Mouse (Mus musculus): Measurements from ENCODE around the gene Crtc1. TPM values are rescaled to one million over a fixed set of nuclear protein-coding genes. Genes with fewer than 3 reads are reported as not detected.
A peak's percentile ranks its signal among the peaks of the same experiment; 100 is the strongest.

Crtc1 gene
- polyA plus RNA-seq (2015; fragmentation: Nextera tagmentation; extraction: Ambion mirVana) = 46.1 and 57.4 TPM in 2 replicates

GRCm38 (mm10) chr8:70439055-70439847, at the start of gene Crtc1:
TSS of gene Crtc1 (minus strand) at chr8:70439579.
- Histone ChIP-seq H3K36me3 (no peaks in the 10 kb centered on the region), H3K4me2 (peak within 1 kb of the TSS; percentile 93), H3K9ac (peak within 1 kb of the TSS; percentile 71), H3K9me3 (no peaks in the 10 kb centered on the region), H3K27me3 (no peaks in the 10 kb centered on the region), H3K4me3 (peak within 1 kb of the TSS; percentile 80), H3K27ac (replicated peaks) (peak within 1 kb of the TSS; percentile 89), H3K4me1 (replicated peaks) (peaks cover 28% of the 10 kb centered on the region)
- under 1% methylated on average over 69 of the region's 70 CpGs for WGBS
- ATAC-seq (ENCODE audit: low FRiP score, low read depth) = peak; percentile 98

DNA sequence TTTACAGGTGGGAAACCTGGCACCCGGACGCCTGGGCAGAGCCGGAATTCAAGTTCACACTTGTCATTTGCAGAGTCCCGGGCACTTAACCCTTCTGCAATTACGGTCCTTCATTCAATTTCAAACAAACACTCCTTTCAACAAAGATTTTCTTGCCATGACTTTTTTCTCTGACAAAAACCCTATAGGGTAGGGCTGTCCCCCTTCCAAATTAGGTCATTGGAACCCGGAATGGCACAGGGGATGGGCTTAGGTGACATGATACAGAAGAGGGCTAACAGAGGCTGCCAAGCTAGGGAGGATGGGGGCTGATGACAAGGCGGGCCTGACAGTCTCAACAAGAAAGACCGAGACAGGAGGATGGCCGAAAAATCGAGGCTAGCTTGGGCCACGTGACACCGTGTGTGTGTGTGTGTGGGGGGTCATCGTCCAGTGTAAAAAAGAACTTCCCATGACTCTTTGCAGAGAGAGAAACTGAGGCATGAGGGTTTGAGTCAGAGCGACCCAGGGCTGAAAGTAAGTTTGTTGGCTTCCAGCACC, 49.6 kb upstream of the Crtc1 start:
- Histone ChIP-seq H3K27ac (replicated peaks) (no peak overlapping the region), H3K4me3 (peak overlapping the region; percentile 13; the same call in 1 of the 2 replicates), H3K4me2 (peak overlapping the region; percentile 69), H3K9ac (no peak overlapping the region), H3K4me1 (replicated peaks) (peaks cover 62% of the 10 kb centered on the region), H3K27me3 (peaks cover 88% of the 10 kb centered on the region), H3K9me3 (no peaks in the 10 kb centered on the region), H3K36me3 (peaks cover 4% of the 10 kb centered on the region; the same call in 1 of the 2 replicates)
- 3% methylated on average over 14 of the region's 14 CpGs for WGBS
- no peak for ATAC-seq (ENCODE audit: low FRiP score, low read depth)

GRCm38 (mm10) chr8:70487993-70488796, 48.8 kb upstream of the Crtc1 start:
- H3K36me3 ChIP-seq = peaks cover 4% of the 10 kb centered on the region; the same call in 1 of the 2 replicates
- H3K27me3 ChIP-seq = peaks cover 83% of the 10 kb centered on the region
- no peaks in the 10 kb centered on the region for H3K9me3 ChIP-seq
- H3K4me3 ChIP-seq = peak overlapping the region; percentile 64
- peaks cover 54% of the 10 kb centered on the region for H3K4me1 ChIP-seq (replicated peaks)
- H3K27ac ChIP-seq (replicated peaks) = no peak overlapping the region
- ATAC-seq (ENCODE audit: low FRiP score, low read depth) = no peak
- 4% methylated on average over 46 of the region's 55 CpGs for WGBS
- no peak overlapping the region for H3K9ac ChIP-seq
- H3K4me2 ChIP-seq = peak overlapping the region; percentile 69

GRCm38 (mm10) chr8:70486941-70487520, 47.7 kb upstream of the Crtc1 start, which contains the start of gene Tmem59l:
TSS of gene Tmem59l (minus strand) at chr8:70487358.
- peaks cover 4% of the 10 kb centered on the region; the same call in 1 of the 2 replicates for H3K36me3 ChIP-seq
- no peaks in the 10 kb centered on the region for H3K9me3 ChIP-seq
- peak; percentile 82 for ATAC-seq (ENCODE audit: low FRiP score, low read depth)
- peak within 1 kb of the TSS; percentile 69 for H3K4me2 ChIP-seq
- WGBS = 4% methylated on average over 32 of the region's 33 CpGs
- peak within 1 kb of the TSS; percentile 89 for H3K9ac ChIP-seq
- peaks cover 44% of the 10 kb centered on the region for H3K4me1 ChIP-seq (replicated peaks)
- H3K27ac ChIP-seq (replicated peaks) = peak within 1 kb of the TSS; percentile 40; the same call in 1 of the 2 replicates
- H3K4me3 ChIP-seq = peak within 1 kb of the TSS; percentile 64
- H3K27me3 ChIP-seq = peaks cover 76% of the 10 kb centered on the region

- no peak for ATAC-seq (ENCODE audit: low FRiP score, low read depth)
- Histone ChIP-seq H3K4me2 (peak overlapping the region; percentile 69), H3K4me3 (peak overlapping the region; percentile 64), H3K9ac (peak overlapping the region; percentile 89), H3K27me3 (peaks cover 72% of the 10 kb centered on the region), H3K27ac (replicated peaks) (no peak overlapping the region), H3K9me3 (no peaks in the 10 kb centered on the region), H3K4me1 (replicated peaks) (peaks cover 44% of the 10 kb centered on the region), H3K36me3 (peaks cover 4% of the 10 kb centered on the region; the same call in 1 of the 2 replicates)
- 56% methylated on average over 7 of the region's 7 CpGs for WGBS
Measured at GRCm38 (mm10) chr8:70486191-70486681, 46.9 kb upstream of the Crtc1 start.

DNA sequence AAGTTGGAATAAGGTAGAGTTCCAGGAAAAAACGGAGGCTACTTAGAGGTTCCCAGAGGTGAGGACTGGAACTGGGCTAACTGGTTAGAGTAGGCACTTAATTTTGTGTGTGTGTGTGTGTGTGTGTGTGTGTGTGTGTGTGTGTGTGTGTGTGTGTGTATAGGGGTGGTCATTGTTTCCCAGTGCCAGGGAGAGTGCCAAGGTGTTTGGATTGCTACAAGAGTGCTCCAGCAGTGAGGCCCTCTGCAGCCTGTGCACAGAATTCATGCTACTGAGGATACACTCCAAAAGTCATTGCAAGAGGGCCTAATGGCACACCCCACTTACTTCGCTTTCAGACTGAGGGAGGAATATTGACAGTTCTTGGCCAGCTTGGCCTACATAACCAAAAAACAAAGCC, 43.6 kb upstream of the Crtc1 start:
- Histone ChIP-seq H3K27me3 (peaks cover 40% of the 10 kb centered on the region), H3K9me3 (no peaks in the 10 kb centered on the region)
- 57% methylated on average over 2 of the region's 2 CpGs for WGBS

GRCm38 (mm10) chr8:70481908-70482307, 42.5 kb upstream of the Crtc1 start:
- WGBS = 79% methylated on average over 3 of the region's 3 CpGs
- no peaks in the 10 kb centered on the region for H3K9me3 ChIP-seq
- no peak overlapping the region for H3K4me2 ChIP-seq
- peaks cover 38% of the 10 kb centered on the region for H3K27me3 ChIP-seq
- peaks cover 21% of the 10 kb centered on the region for H3K4me1 ChIP-seq (replicated peaks)
- H3K36me3 ChIP-seq = peaks cover 4% of the 10 kb centered on the region; the same call in 1 of the 2 replicates
- H3K9ac ChIP-seq = no peak overlapping the region
- no peak overlapping the region for H3K4me3 ChIP-seq
- no peak for ATAC-seq (ENCODE audit: low FRiP score, low read depth)
- no peak overlapping the region for H3K27ac ChIP-seq (replicated peaks)

More for the DNA sequence above, 43.6 kb upstream of the Crtc1 start:
- H3K4me1 ChIP-seq (replicated peaks) = peaks cover 18% of the 10 kb centered on the region
- no peak for ATAC-seq (ENCODE audit: low FRiP score, low read depth)
- no peak overlapping the region for H3K4me3 ChIP-seq
- no peak overlapping the region for H3K4me2 ChIP-seq
- no peak overlapping the region for H3K27ac ChIP-seq (replicated peaks)
- H3K36me3 ChIP-seq = peaks cover 4% of the 10 kb centered on the region; the same call in 1 of the 2 replicates
- H3K9ac ChIP-seq = no peak overlapping the region

- no peaks in the 10 kb centered on the region for H3K36me3 ChIP-seq
- no peaks in the 10 kb centered on the region for H3K9me3 ChIP-seq
- WGBS = 3% methylated on average over 21 of the region's 21 CpGs
- H3K4me2 ChIP-seq = peak overlapping the region; percentile 68
- ATAC-seq (ENCODE audit: low FRiP score, low read depth) = peak; percentile 66
- peaks cover 26% of the 10 kb centered on the region for H3K4me1 ChIP-seq (replicated peaks)
- peak overlapping the region; percentile 72 for H3K4me3 ChIP-seq
- peaks cover 9% of the 10 kb centered on the region; the same call in 1 of the 2 replicates for H3K27me3 ChIP-seq
- H3K9ac ChIP-seq = peak overlapping the region; percentile 76; the same call in 1 of the 2 replicates
- H3K27ac ChIP-seq (replicated peaks) = no peak overlapping the region
Measured at GRCm38 (mm10) chr8:70477269-70477982, 38.0 kb upstream of the Crtc1 start.

GRCm38 (mm10) chr8:70476333-70477268, 37.2 kb upstream of the Crtc1 start, which contains the start of gene Klhl26:
TSS of gene Klhl26 (minus strand) at chr8:70476968.
- peak within 1 kb of the TSS; percentile 68 for H3K4me2 ChIP-seq
- ATAC-seq (ENCODE audit: low FRiP score, low read depth) = peak; percentile 89
- H3K36me3 ChIP-seq = no peaks in the 10 kb centered on the region
- H3K9ac ChIP-seq = peak within 1 kb of the TSS; percentile 76
- no peaks in the 10 kb centered on the region for H3K9me3 ChIP-seq
- H3K27ac ChIP-seq (replicated peaks) = peak within 1 kb of the TSS; percentile 67
- H3K4me1 ChIP-seq (replicated peaks) = peaks cover 26% of the 10 kb centered on the region
- under 1% methylated on average over 53 of the region's 53 CpGs for WGBS
- peak within 1 kb of the TSS; percentile 72 for H3K4me3 ChIP-seq
- 0 out of 2 replicates have a peak, but pooled peaks cover under 1% of the 10 kb centered on the region for H3K27me3 ChIP-seq

DNA sequence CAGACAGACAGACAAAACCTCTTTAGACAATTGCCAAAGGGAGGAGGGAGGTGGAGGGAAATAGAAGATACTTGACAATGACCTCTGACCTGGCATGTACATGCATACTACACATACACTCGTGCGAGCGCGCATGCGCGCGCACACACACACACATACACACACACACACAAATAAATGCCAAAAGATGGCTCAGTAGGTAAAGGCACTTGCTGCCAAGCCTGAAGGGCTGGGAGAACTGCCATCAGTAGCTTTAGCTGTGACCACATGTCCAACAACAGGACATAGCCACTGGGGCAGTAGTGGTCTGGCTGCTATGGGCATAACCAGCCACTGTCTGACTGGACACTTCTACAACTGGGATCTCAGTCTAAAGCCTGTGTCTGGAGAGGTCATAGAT, 32.5 kb upstream of the Crtc1 start:
- no peak overlapping the region for H3K4me2 ChIP-seq
- H3K9ac ChIP-seq = no peak overlapping the region
- 97% methylated on average over 7 of the region's 7 CpGs for WGBS
- no peaks in the 10 kb centered on the region for H3K9me3 ChIP-seq
- H3K27ac ChIP-seq (replicated peaks) = no peak overlapping the region
- H3K36me3 ChIP-seq = no peaks in the 10 kb centered on the region
- no peak overlapping the region for H3K4me3 ChIP-seq
- no peaks in the 10 kb centered on the region for H3K27me3 ChIP-seq
- no peak for ATAC-seq (ENCODE audit: low FRiP score, low read depth)
- H3K4me1 ChIP-seq (replicated peaks) = peaks cover 33% of the 10 kb centered on the region
